Mouse (Mus musculus) spleen, adult 2 months (tissue): ENCODE results near the gene Ush2a.

Experiments
- CTCF ChIP-seq: fragments of 200-500 bp; IDR thresholded peaks from 2 replicates; pipeline ENCODE4 v1.5.1; 2011; ENCODE audit warnings: mild to moderate bottlenecking, inconsistent platforms; ENCODE audit not compliant: insufficient read depth, insufficient read length, insufficient replicate concordance; ENCODE audit errors: extremely low read depth
- POLR2A ChIP-seq: fragments of 200-500 bp; IDR thresholded peaks from 2 replicates; pipeline ENCODE4 v1.6.1; 2011; ENCODE audit warnings: low read depth, low read length, inconsistent platforms

GRCm38 (mm10) chr1:188716886-188717285, 455.1 kb downstream of the Ush2a start:
- TF ChIP-seq CTCF (no peak), POLR2A (no peak)
